Mouse (Mus musculus): Measurements from ENCODE around the gene Creld1.

Gene Creld1

DNA sequence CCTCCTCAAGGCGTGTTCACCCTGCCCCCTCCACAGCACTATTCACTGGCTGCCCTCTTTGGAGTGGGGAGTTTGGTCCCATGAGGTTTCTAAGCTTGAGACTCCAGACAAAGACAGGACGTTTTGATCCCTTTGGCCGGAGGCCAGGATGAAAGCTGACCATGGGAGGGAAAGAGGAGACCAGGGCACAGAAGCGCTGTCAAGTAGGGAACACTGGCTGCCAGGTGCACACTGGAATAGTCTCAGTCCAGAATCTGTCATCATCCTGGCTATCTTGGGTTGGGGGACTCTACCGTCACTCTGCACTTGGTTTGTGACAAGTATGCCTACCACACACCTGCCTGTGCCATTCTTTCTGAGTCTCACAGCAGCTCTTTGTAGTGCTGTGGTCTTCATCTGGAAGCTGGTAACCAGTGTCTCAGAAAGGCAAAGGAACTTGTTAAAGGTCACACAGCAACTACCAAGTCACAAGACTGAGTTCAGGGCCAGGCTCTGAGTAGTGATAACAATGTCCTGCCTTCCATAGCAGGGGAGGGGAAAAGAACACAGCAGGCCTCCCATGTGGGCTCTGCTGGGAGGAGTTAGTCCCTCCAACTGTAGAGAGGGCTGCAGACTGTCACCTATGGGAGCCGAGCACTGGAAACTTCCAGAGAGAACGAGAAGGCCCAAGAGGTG, 25.3 kb downstream of the Creld1 start:
- no peak for DNase-seq (ENCODE audit: low read depth, low spot score)

DNA sequence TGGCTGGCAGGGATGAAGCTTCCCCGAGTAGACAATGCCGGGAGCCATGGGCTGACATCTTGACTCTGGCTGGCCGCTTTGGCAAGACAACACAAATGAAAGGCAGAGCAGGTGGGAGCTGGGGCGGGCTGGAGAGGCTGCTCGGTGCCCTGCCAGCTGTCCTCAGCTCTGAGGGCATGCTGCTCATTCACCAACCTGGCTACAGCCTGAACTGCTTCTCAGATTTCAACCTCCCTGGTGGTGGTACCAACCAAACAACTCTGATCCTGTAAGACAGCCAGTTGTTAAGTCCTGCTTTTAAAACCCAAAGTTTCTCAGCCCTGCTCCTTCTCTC, 25.8 kb downstream of the Creld1 start:
- DNase-seq (ENCODE audit: low read depth, low spot score) = no peak

DNA sequence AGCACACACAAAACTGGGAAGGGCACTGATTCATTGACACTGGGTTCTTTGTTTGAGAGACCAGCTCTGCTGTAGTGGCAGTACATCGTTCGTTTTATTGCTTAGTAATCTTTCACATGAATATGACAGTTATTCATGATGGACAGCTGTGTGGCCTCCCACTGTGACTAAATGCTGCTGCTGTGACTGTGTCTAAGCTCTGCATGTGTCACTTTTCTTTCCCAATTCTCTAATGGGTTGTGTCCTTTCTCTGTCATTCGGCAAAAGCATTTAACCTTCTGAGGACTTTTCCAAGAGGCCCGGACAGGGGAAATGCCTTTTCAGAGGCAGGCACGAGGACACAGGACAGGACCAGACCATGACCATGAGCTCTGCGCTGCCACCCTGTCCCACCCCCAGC, 30.8 kb downstream of the Creld1 start:
- no peak for DNase-seq (ENCODE audit: low read depth, low spot score)

DNA sequence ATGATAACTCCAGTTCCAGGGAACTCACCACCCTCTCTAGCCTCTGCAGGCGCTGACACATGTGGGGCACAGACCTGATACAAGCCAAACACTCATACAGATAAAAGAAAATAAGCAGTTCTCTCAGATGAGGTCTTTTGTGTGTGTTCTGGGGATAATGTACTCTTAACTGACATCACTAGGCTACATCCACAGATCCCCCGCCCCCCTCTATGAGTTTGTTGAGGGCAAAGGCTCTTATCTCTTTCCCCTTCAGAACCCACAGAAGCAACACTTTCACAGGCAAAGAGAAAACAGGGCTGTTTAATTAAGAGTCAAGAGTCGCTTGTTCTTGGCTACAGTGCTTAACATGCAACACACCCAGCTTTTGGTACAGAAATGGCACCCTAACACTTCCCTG, 31.5 kb downstream of the Creld1 start:
- DNase-seq (ENCODE audit: low read depth, low spot score) = no peak

DNA sequence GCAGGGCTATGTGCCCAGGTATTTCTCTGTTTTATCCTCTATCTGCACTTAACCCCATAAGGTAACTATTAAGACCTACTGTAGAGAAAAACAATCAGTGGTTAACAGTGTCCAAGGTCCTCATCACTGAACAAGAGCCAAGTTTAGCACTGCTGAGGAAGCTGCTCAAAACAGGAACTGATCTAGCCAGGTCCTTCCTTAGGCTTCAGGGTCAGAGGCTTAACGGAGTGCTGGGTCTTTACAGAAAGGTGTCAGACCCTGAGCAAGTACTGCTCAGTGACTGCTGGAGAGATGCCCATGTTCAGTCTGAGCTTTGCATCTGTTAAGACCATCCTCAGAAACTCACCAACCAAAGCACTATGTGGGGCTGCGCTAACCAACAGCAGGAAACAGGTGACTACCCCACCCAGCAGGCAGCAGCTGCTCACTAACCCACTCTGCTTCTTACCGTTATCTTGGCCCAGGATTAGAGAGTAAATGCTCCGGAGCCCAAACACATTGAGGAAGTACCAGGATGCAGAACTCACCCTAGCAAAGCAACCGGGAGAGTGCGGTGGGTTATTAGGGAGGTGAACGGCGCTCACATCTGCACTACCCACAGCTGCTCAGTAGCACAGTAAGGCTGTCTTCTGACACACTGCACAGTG, 34.5 kb downstream of the Creld1 start:
- DNase-seq (ENCODE audit: low read depth, low spot score) = no peak

DNA sequence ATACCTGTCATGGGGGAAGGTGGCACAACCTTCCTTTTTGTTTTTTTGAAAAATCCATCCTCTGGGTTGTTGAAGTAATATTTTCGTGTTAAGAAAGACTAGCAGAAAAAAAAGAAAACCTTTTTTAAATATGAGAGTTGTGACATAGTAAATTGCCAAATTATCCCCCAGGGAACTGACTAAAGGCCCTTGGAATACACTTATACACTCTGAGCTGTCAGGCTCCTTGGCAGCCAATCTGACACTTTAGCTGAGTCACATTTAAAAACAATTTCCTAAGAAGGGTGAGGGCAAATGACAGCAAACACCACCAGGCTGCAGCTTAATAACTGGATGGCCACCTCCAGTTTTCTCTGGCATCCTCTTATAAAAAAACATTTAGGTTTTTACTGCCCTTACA, 39.2 kb downstream of the Creld1 start:
- DNase-seq (ENCODE audit: low read depth, low spot score) = no peak

DNA sequence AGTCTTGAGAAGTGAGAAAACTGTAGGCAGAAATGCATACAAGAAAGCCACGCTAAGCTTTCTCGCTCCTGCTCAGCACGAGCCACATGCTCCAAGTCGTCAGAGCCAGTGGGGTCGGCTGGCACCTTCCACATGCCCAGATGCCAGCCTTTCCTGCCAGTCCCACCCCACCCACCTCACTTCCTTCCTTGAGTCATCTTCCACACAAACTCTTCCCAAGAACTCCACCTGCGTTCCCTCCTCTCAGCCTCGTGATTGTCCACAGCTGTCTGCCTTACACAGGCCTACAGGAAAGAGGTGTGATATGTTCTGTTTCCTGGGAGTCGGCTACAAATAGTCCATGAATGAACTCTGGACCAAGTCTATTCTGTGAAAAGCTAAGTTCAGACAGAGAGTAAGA, 40.3 kb downstream of the Creld1 start:
- DNase-seq (ENCODE audit: low read depth, low spot score) = no peak

DNA sequence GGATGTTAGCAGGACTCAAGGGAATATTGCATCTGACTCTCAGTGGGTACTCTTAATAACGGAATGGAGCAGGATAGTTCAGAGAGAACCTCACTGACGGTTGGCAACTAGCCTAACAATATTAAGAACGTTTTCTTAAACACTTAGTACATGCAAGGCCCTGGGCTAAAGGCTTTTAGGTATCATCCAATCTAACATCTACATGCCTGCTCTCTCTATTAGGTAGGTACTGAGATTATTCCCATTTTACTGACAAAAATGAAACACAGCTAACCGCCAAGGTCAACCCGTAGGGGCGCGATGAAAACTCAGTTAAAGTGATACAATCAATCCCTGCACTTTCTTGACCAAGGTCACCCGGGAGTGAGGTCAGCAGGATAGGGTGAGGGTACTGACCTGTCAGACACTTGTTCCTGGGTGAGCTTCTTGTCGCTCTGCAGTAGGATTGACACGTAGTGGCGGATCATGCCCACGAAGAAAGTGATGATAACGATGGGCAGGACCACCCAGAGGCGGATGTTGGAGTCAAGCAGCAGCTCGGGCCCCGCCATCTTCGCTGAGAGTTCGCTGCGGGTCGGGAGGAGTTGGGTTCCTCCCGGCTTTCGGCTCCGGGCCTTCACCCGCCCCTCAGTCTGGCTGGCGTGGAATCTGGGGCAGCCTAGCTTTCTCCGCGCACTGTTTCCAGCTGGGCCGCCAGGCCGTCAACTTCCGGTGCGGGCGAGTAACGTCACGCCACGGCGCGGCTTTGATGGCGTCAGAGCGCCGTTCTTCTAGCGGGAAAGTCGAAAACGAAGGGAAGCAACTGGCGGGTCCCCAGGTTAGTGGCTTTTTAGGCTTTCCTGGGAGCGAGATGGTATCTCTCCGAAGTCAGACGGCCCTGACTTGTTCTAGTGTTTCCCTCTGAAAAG, 48.1 kb downstream of the Creld1 start, which contains the start of the genes Emc3 and Fancd2:
TSS of gene Emc3 (minus strand) at position 721 of the 908 bp plus-strand sequence.
TSS of gene Fancd2 (plus strand) at position 751 of the 908 bp plus-strand sequence.
- DNase-seq (ENCODE audit: low read depth, low spot score) = peak; percentile 88

DNA sequence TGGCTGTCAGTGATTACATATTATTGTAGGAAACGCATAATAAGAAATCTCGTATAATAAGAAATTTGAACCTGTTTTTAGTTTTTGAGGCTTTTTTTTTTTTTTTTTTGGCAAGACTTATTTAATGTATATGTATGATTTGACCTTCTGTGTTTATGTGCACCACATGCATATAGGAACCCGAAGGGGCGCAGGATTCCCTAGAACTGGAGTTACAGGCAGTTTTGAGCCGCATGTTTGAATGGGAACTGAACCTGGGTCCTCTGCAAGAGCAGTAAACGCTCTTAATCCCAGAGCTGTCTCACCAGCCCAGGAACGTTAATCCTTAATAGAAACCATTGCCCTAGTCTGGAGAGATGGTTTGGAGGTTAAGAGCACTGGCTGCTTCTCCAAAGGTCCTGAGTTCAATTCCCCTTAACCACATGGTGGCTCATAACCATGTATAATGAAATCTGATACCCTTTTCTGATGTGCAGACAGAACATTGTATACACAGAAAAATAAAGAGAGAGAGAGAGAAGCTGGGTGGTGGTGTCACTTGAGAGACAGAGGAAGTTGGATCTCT, 48.8 kb downstream of the Creld1 start:
- no peak for DNase-seq (ENCODE audit: low read depth, low spot score)

DNA sequence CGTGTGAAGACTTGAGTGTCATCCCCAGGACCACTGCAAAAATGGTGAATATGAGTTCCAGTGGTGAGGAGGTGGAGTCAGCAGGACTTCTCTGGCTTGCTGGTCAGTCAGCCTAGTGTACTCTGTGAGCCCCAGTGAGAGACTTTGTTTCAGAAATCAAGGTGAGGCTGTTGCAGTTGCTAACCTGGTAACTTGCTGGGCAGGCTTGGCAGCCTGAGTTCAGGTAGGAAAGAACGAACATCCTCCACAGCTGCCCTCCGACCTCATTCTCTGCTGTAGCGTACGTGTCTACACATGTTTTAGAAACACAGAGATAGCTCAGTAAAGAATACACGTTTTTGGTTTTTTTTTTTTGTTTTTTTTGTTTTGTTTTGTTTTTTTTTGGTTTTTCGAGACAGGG, 51.8 kb downstream of the Creld1 start:
- no peak for DNase-seq (ENCODE audit: low read depth, low spot score)

DNA sequence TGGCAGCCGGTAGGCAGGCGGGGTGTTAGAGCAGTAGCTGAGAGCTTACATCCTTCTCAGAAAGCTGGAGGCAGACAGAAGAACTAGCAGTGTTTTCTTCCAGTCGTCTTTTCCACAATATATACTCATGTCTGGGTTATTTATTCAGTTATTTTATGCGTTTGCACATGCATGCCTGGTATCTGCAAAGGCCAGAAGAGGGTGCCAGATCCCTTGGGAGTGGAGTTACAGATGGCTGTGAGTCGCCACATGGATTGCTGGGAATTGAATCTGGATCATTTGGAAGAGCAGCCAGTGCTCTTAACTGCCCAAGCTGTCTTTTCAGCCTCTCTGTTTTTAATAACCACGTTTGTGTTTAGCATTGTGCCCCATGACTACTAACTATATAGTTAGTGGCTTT, 58.5 kb downstream of the Creld1 start:
- no peak for DNase-seq (ENCODE audit: low read depth, low spot score)

Data from embryo, embryonic 11.5 days (tissue).